Mouse (Mus musculus) kidney, adult 2 months (tissue): ENCODE measurements around the gene Syne3. TPM values are rescaled to one million over a fixed set of nuclear protein-coding genes. Genes with fewer than 3 reads are reported as not detected.

ENCODE experiments used
- DNase-seq: peaks from one replicate; pipeline ENCODE4 v3.0.0; 2021
- H3K27ac ChIP-seq: fragments of 200-500 bp; 2 replicates; pipeline ENCODE4 v1.5.1; 2012; ENCODE audit warnings: low read depth, low read length, control low read depth, inconsistent platforms; ENCODE audit not compliant: insufficient read depth
- H3K27me3 ChIP-seq: fragments of 200-500 bp; replicated peaks from 2 replicates; pipeline ENCODE4 v1.6.1; 2012; ENCODE audit warnings: mild to moderate bottlenecking, moderate library complexity, low read length, inconsistent platforms; ENCODE audit not compliant: control insufficient read depth, insufficient read depth
- H3K36me3 ChIP-seq: fragments of 200-500 bp; 2 replicates; pipeline ENCODE4 v1.6.1; 2012; ENCODE audit warnings: mild to moderate bottlenecking, moderate library complexity, low read length, inconsistent platforms; ENCODE audit not compliant: control insufficient read depth, insufficient read depth
- H3K4me1 ChIP-seq: fragments of 200-500 bp; 2 replicates; pipeline ENCODE4 v1.6.1; 2011; ENCODE audit warnings: low read length; ENCODE audit not compliant: control insufficient read depth, insufficient read depth
- H3K4me3 ChIP-seq: fragments of 200-500 bp; 2 replicates; pipeline ENCODE4 v1.5.1; 2011; ENCODE audit warnings: mild to moderate bottlenecking, low read depth, low read length, control low read depth; ENCODE audit not compliant: insufficient read depth
- CTCF ChIP-seq: fragments of 200-500 bp; conservative IDR thresholded peaks from 2 replicates; pipeline ENCODE4 v1.5.1; 2011; ENCODE audit warnings: low read depth, mild to moderate bottlenecking, control low read depth, low read length, moderate library complexity, mixed read lengths; ENCODE audit not compliant: insufficient read depth, insufficient read length
- POLR2A ChIP-seq: fragments of 200-500 bp; IDR thresholded peaks from one replicate; pipeline ENCODE4 v1.6.1; 2011; ENCODE audit warnings: low read depth, low read length, control low read depth
- WGBS: fragments of 180-500 bp; shearing (Covaris S2); methylation state at CpG from one replicate; pipeline ENCODE4 v1.1.7; 2018; 5-methylcytosine and 5-hydroxymethylcytosine counted together
- polyA plus RNA-seq: library from polyadenylated mRNA; depleted of rRNA; stranded (reverse); fragments of >200 nt; gene quantifications from 2 replicates; pipeline ENCODE4 v1.2.3, GENCODE M21; 2012

Gene Syne3
- polyA plus RNA-seq, 1 experiment: 2.7 TPM

GRCm38 (mm10) chr12:105004956-105005714 lies 4.5 kb downstream of the Syne3 start:
- WGBS: 69% methylated on average over 22 of the region's 22 CpGs
- Histone ChIP-seq H3K4me3 (no peak overlapping the region), H3K27me3 (no peaks in the 10 kb centered on the region), H3K4me1 (peaks cover 32% of the 10 kb centered on the region), H3K36me3 (no peaks in the 10 kb centered on the region), H3K27ac (peak overlapping the region; percentile 47)
- no peak for TF ChIP-seq POLR2A
- TF ChIP-seq CTCF: no peak
- DNase-seq: peak; percentile 53

- no peaks in the 10 kb centered on the region for H3K27me3 ChIP-seq
- DNase-seq: no peak
- H3K4me3 ChIP-seq: no peak overlapping the region
- TF ChIP-seq POLR2A (no peak), CTCF (no peak)
- H3K4me1 ChIP-seq: peaks cover 31% of the 10 kb centered on the region
- H3K27ac ChIP-seq: no peak overlapping the region
- H3K36me3 ChIP-seq: no peaks in the 10 kb centered on the region
- 55% methylated on average over 3 of the region's 3 CpGs for WGBS
Measured at GRCm38 (mm10) chr12:105003715-105004114, 5.9 kb downstream of the Syne3 start.

GRCm38 (mm10) chr12:105003158-105003557 lies 6.5 kb downstream of the Syne3 start:
- H3K4me1 ChIP-seq: peaks cover 26% of the 10 kb centered on the region
- 75% methylated on average over 9 of the region's 9 CpGs for WGBS
- no peak overlapping the region for H3K4me3 ChIP-seq
- H3K36me3 ChIP-seq: no peaks in the 10 kb centered on the region
- no peak overlapping the region for H3K27ac ChIP-seq
- no peaks in the 10 kb centered on the region for H3K27me3 ChIP-seq
- DNase-seq: no peak
- TF ChIP-seq POLR2A: no peak

GRCm38 (mm10) chr12:105002340-105003132 lies 7.1 kb downstream of the Syne3 start:
- Histone ChIP-seq H3K27me3 (no peaks in the 10 kb centered on the region), H3K36me3 (no peaks in the 10 kb centered on the region), H3K27ac (no peak overlapping the region), H3K4me1 (peaks cover 25% of the 10 kb centered on the region), H3K4me3 (no peak overlapping the region)
- 87% methylated on average over 10 of the region's 10 CpGs for WGBS
- TF ChIP-seq CTCF (no peak; the same call in 1 of the 2 replicates), POLR2A (no peak)
- DNase-seq: no peak

GRCm38 (mm10) chr12:105001317-105001716 lies 8.3 kb downstream of the Syne3 start:
- TF ChIP-seq CTCF: no peak
- TF ChIP-seq POLR2A: no peak
- no peak for DNase-seq
- Histone ChIP-seq H3K4me1 (peaks cover 29% of the 10 kb centered on the region), H3K36me3 (no peaks in the 10 kb centered on the region), H3K4me3 (no peak overlapping the region), H3K27me3 (no peaks in the 10 kb centered on the region), H3K27ac (peak overlapping the region; percentile 63; the same call in 1 of the 2 replicates)
- WGBS: 70% methylated on average over 9 of the region's 9 CpGs

- H3K36me3 ChIP-seq: no peaks in the 10 kb centered on the region
- TF ChIP-seq POLR2A (no peak), CTCF (no peak)
- peak; percentile 85 for DNase-seq
- H3K4me3 ChIP-seq: no peak overlapping the region
- peak overlapping the region; percentile 63 for H3K27ac ChIP-seq
- WGBS: 27% methylated on average over 9 of the region's 9 CpGs
- H3K4me1 ChIP-seq: peaks cover 29% of the 10 kb centered on the region
- no peaks in the 10 kb centered on the region for H3K27me3 ChIP-seq
Measured at GRCm38 (mm10) chr12:105000487-105001283, 8.9 kb downstream of the Syne3 start.

GRCm38 (mm10) chr12:104999171-104999570 lies 10.4 kb downstream of the Syne3 start:
- no peak for DNase-seq
- no peak for TF ChIP-seq POLR2A
- TF ChIP-seq CTCF: no peak
- Histone ChIP-seq H3K27me3 (no peaks in the 10 kb centered on the region), H3K36me3 (no peaks in the 10 kb centered on the region), H3K27ac (no peak overlapping the region), H3K4me3 (no peak overlapping the region), H3K4me1 (peaks cover 24% of the 10 kb centered on the region)
- 66% methylated on average over 8 of the region's 8 CpGs for WGBS
